Comparison of ENCODE assay signal across 17 mouse cellular contexts in the genomic region with DNA sequence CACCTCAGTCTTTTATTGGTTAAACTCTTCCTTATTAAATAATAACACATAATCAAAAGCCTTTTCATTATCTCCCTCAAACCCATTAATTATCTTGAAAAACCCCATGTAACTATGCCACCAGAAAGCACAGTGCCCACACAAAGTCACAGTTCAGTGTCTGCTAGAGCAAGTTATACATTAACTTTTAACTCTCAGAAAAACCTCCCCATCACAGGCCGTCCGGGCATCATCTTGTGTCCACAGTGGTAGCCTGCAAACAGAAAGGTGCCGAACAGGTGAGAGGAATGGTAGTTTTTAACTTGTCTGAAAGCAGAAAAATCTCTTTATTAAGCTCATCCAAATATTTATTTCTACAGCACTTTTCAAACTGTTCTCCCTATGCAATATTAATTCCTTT.
"Had no signal": no experiment of that assay in that cellular context is flagged by ENCODE, and none has a peak within 500 bp of the region (broad histone marks: within the 10 kb centered on the region; RNA-seq: fewer than 3 reads in every experiment).

No protein-coding gene starts in this region.

- H3K36me3 ChIP-seq: limb, embryonic 10.5 days; limb, embryonic 13.5 days; liver, embryonic 12.5 days; liver, embryonic 15.5 days; lung, embryonic 15.5 days; midbrain, embryonic 10.5 days; midbrain, embryonic 13.5 days had no signal

- H3K9ac ChIP-seq: limb, embryonic 13.5 days; liver, embryonic 12.5 days; liver, embryonic 15.5 days; lung, embryonic 15.5 days; midbrain, embryonic 13.5 days had no signal

- H3K9me3 ChIP-seq: limb, embryonic 10.5 days; limb, embryonic 13.5 days; liver, embryonic 12.5 days; liver, embryonic 15.5 days; lung, embryonic 15.5 days; megakaryocyte, embryonic 14.5 days; midbrain, embryonic 10.5 days; midbrain, embryonic 13.5 days had no signal

- H3K27me3 ChIP-seq: limb, embryonic 13.5 days; liver, embryonic 12.5 days; liver, embryonic 15.5 days; lung, embryonic 15.5 days; megakaryocyte, embryonic 14.5 days; midbrain, embryonic 13.5 days had no signal

- H3K27ac ChIP-seq: kidney, postnatal 0 days; limb, embryonic 10.5 days; limb, embryonic 13.5 days; liver, embryonic 12.5 days; liver, embryonic 15.5 days; lung, embryonic 15.5 days; midbrain, embryonic 10.5 days; midbrain, embryonic 13.5 days had no signal

- H3K4me1 ChIP-seq: limb, embryonic 10.5 days; limb, embryonic 13.5 days; liver, embryonic 12.5 days; liver, embryonic 15.5 days; lung, embryonic 15.5 days; megakaryocyte, embryonic 14.5 days had no signal

- ATAC-seq: liver, embryonic 12.5 days; midbrain, embryonic 13.5 days; midbrain, embryonic 16.5 days had no signal

- H3K4me3 ChIP-seq: limb, embryonic 10.5 days; limb, embryonic 13.5 days; liver, embryonic 12.5 days; liver, embryonic 15.5 days; lung, embryonic 15.5 days; megakaryocyte, embryonic 14.5 days; midbrain, embryonic 10.5 days; midbrain, embryonic 13.5 days had no signal

- H3K4me2 ChIP-seq: limb, embryonic 13.5 days; liver, embryonic 12.5 days; liver, embryonic 15.5 days; lung, embryonic 15.5 days; midbrain, embryonic 13.5 days had no signal

- DNase-seq: kidney, adult 8-10 months; liver; lung, adult 18-20 months; lung, postnatal 10 days; lung, postnatal 36 days; thymus, adult 2 months; thymus, postnatal 14 days had no signal
